Mouse (Mus musculus): ENCODE measurements around the gene Nfatc2ip.

DNA sequence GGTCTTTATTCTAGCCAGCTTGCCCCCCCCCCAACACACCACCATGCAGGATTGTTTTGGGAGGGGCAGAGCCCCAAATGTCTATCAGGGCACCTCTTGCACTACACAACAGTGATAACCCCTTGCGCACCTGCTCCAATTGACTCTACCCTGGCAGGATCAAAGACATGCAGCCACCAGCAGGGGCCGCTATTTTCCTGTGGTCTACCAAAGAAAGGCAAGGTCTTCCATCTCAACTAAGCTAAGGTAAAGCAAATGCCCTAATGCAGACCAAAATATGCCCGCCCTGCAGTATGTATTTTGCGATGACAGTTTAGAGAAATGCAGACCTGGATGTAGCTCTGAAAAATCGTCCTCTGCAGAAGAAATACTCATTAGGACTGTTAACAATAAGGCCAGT is 3.0 kb upstream of the Nfatc2ip start:
- TF ChIP-seq CTCF (conservative IDR thresholded peaks at IDR 0.05; ENCODE audit: low read length): peak; percentile 98
- TF ChIP-seq NANOG (IDR thresholded peaks at IDR 0.05; ENCODE audit: borderline replicate concordance, low read length): no peak
